Mouse (Mus musculus): ENCODE data around the gene Vill. TPM values are rescaled to one million over a fixed set of nuclear protein-coding genes. Genes with fewer than 3 reads are reported as not detected.

Vill gene
- total RNA-seq, 1 experiment from 2014 or later = 36.4 TPM

GRCm38 (mm10) chr9:119032538-119032937, 20.0 kb upstream of the Vill start:
- ATAC-seq (replicated peaks in 1 of 2; ENCODE audit: insufficient read depth in 1 of 2, low FRiP score in 2 of 2, low TSS enrichment in 1 of 2, low read depth in 1 of 2, poor library complexity in 2 of 2, severe bottlenecking in 2 of 2) = no peak

- ATAC-seq (replicated peaks in 1 of 2; ENCODE audit: insufficient read depth in 1 of 2, low FRiP score in 2 of 2, low TSS enrichment in 1 of 2, low read depth in 1 of 2, poor library complexity in 2 of 2, severe bottlenecking in 2 of 2) = no peak
These were observed 19.3 kb upstream of the Vill start for GRCm38 (mm10) chr9:119033111-119033921.

- ATAC-seq (replicated peaks in 1 of 2; ENCODE audit: insufficient read depth in 1 of 2, low FRiP score in 2 of 2, low TSS enrichment in 1 of 2, low read depth in 1 of 2, poor library complexity in 2 of 2, severe bottlenecking in 2 of 2) = no peak
These were observed 18.5 kb upstream of the Vill start for GRCm38 (mm10) chr9:119034069-119034468.

DNA sequence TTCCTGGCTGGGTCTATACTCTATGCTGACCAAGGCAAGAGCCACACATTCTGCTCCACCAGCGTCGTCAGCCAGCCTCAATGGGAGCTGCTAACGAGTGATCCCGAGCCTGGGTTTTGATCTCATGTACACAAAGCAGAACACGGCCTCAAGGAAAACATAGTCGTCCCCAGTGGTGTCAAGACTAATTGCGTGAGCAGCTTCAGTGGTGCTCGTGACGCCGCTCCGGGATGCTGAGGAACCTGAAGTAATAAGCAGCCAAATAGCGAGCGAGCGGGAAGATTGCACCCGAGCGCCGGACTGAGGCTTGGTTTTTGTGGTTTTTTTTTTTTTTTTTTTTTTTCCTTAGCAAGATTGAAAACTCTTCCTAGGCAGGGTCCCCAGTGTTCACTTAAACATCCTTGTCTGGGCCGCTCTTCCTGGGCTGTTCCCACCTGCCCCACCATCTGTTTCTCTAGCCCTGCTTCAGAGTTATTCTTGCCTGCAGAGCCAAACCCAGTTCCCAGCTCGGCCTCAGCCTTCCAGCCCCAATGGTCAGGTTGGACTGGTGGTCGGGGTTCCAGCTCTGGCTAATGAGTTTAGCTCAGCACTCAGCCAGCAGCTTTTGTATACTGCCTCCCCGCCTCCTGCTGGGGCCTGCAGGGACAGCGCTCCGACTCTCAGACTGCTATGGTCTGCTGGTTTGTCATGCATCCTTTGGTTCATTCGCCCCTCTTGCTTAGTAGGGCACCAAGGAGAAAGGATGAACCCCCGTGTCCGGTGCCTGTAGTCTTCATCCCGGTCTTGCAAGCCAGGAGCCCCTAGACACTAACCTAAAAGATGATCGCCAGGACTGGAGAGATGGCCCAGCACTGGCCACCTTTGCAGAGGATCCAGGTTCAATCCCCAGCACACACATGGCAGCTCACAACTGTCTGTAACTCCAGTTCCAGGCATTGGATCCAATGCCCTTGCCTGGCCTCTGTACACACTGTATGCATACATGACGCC, 17.6 kb upstream of the Vill start:
- no peak for ATAC-seq (replicated peaks in 1 of 2; ENCODE audit: insufficient read depth in 1 of 2, low FRiP score in 2 of 2, low TSS enrichment in 1 of 2, low read depth in 1 of 2, poor library complexity in 2 of 2, severe bottlenecking in 2 of 2)

GRCm38 (mm10) chr9:119035836-119036235, 16.7 kb upstream of the Vill start:
- ATAC-seq (replicated peaks in 1 of 2; ENCODE audit: insufficient read depth in 1 of 2, low FRiP score in 2 of 2, low TSS enrichment in 1 of 2, low read depth in 1 of 2, poor library complexity in 2 of 2, severe bottlenecking in 2 of 2) = peak; percentile 83 to 86

DNA sequence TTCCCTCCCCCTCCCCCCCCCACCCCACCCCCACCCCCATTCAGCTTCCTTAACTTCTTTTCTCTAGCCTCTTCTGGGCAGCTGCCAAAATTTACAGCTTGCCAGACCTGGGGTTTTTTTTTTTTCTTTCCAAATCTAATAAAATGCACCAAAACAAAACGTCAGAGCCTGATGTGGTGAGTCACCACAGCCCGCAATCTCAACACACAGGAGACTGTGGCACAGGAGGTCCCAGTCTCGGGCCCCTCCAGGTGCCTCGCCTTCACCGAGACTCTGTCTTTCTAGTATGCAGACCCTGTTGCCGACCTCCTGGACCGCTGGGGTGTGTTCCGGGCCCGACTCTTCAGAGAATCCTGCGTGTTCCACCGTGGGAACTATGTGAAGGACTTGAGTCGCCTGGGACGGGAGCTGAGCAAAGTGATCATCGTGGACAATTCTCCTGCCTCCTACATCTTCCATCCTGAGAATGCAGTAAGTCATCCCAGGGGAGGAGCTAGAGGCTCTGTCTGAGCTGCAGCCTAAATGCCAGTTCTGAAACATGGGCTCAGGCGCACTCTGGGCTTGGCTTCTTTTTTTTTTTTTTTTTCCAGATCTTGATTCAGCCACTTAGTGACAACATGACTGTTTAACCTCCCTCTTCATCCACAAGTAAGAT, 15.4 kb upstream of the Vill start:
- ATAC-seq (replicated peaks in 1 of 2; ENCODE audit: insufficient read depth in 1 of 2, low FRiP score in 2 of 2, low TSS enrichment in 1 of 2, low read depth in 1 of 2, poor library complexity in 2 of 2, severe bottlenecking in 2 of 2) = peak in 1 of 2 experiments; percentile 46; a peak in 2 of 4 replicates

GRCm38 (mm10) chr9:119038574-119038973, 14.0 kb upstream of the Vill start:
- ATAC-seq (replicated peaks in 1 of 2; ENCODE audit: insufficient read depth in 1 of 2, low FRiP score in 2 of 2, low TSS enrichment in 1 of 2, low read depth in 1 of 2, poor library complexity in 2 of 2, severe bottlenecking in 2 of 2) = no peak

GRCm38 (mm10) chr9:119040101-119040775, 12.3 kb upstream of the Vill start:
- ATAC-seq (replicated peaks in 1 of 2; ENCODE audit: insufficient read depth in 1 of 2, low FRiP score in 2 of 2, low TSS enrichment in 1 of 2, low read depth in 1 of 2, poor library complexity in 2 of 2, severe bottlenecking in 2 of 2) = no peak

DNA sequence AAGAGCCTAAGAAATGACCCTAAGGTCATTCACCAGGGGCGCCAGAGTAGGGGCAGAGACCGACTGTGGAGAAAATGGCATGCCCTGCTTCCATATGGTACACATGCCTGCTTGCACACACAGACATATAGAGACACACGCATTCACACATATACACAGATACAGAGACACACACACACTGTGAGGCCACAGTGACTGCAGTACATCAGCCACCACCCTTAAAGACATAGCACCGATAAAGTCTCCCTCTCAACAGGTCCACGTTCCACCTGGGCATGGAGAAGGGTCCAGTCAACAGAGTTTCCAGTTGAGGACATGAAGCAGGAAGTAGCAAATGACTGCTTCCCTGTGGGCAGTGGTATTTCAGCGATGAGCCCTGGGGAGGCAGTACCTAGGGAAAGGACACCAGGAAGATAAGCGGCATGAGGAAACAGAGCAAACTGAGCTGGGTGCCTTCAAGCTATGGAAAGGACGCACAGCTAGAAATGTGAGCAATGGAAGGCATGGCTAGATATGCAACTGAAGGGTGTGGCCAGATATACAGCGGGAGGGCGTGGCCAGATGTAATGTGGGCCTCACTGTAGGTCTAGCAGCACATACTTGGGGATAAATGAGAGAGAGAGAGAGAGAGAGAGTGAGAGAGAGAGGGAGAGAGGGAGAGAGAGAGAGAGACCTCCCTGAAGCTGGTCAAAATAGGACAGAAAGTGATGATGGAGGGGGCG, 4.2 kb upstream of the Vill start:
- no peak for ATAC-seq (replicated peaks in 1 of 2; ENCODE audit: insufficient read depth in 1 of 2, low FRiP score in 2 of 2, low TSS enrichment in 1 of 2, low read depth in 1 of 2, poor library complexity in 2 of 2, severe bottlenecking in 2 of 2)

DNA sequence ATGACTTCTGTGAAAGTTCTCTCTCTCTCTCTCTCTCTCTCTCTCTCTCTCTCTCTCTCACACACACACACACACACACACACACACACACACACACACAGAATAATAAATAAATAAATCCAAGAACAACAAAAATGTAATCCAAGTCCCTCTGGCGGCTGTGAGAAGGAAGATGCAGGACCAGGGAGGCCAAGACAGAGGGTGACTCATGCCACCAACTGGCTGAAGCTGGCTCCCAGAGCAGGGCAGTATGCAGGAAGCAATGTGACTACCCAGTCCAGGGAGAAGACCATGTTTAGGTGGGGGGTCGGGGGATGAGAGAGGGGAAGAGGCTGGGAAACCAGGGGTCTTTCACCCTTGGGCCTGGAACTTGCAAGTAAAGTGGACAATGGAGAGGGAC, 1.4 kb upstream of the Vill start:
- ATAC-seq (replicated peaks in 1 of 2; ENCODE audit: insufficient read depth in 1 of 2, low FRiP score in 2 of 2, low TSS enrichment in 1 of 2, low read depth in 1 of 2, poor library complexity in 2 of 2, severe bottlenecking in 2 of 2) = no peak

DNA sequence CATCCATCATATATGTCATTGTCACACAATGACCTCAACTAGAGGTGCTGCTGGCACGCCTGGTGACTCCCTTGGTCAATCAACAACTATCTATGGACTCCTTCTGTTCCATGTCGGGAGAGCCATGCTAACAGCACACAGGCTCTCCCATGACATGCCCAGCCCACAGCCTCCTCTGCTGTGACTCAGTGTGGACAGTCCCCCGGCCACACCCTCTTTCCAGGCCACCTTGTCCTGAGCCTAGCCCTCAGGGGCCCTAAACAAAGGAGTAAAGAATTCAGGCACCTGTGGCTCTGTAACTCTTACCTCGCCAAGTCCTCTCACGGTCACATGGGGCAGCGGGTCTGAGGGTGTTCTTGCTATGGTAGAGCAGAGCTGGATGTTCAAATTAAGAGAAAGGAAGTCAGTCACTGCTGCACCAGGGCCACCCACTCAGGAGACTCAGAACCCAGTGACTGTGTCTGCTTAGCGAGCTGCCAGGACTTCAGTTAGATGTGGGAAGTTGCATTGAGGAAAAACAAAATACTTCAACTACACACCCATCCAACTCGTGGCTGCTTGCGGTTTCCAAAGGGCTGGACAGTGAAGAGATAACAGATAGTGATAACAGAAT, 1.5 kb downstream of the Vill start:
- 0 out of 4 replicates have a peak, but pooled peaks of 1 of the 2 experiments have one; percentile 13 for ATAC-seq (replicated peaks in 1 of 2; ENCODE audit: insufficient read depth in 1 of 2, low FRiP score in 2 of 2, low TSS enrichment in 1 of 2, low read depth in 1 of 2, poor library complexity in 2 of 2, severe bottlenecking in 2 of 2)

- no peak for ATAC-seq (replicated peaks in 1 of 2; ENCODE audit: insufficient read depth in 1 of 2, low FRiP score in 2 of 2, low TSS enrichment in 1 of 2, low read depth in 1 of 2, poor library complexity in 2 of 2, severe bottlenecking in 2 of 2)
These were observed 2.8 kb downstream of the Vill start for GRCm38 (mm10) chr9:119055336-119055735.

DNA sequence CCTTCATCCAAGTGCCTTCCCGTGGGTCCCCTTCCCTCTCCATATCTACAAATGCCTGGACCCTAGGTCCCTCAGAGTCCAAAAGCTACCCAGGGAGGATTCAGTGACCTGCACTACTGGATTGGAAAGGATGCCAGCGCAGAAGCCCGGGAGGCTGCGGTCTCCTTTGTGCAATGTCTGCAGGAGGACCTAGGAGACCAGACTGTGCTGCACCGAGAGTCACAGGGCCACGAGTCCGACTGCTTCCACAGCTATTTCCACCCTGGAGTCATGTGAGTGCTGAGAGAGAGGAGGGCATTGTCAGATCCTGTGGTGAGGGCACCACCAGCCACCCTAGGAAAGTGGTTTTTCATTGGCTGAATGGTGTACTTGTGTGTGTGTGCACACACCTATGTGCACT, 5.7 kb downstream of the Vill start:
- no peak for ATAC-seq (replicated peaks in 1 of 2; ENCODE audit: insufficient read depth in 1 of 2, low FRiP score in 2 of 2, low TSS enrichment in 1 of 2, low read depth in 1 of 2, poor library complexity in 2 of 2, severe bottlenecking in 2 of 2)

DNA sequence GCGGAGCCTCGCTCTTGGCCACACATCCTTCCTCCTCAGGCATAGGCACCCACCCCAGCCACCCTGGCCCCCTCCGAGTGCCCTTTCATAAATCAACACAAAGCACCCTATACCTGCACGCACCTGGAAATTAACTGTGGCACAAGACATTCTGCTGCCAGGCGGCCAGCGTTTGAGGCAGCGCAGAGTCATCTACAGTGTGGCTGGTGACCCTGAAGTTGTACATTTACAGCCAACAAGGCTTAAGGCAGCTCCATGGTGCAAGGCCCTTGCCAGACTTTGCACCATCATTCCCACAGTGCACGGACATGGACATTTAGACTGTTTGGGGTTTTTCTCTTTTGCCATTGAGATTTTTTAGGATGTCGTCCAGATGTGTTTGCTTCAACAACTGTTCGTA, 8.1 kb downstream of the Vill start:
- no peak for ATAC-seq (replicated peaks in 1 of 2; ENCODE audit: insufficient read depth in 1 of 2, low FRiP score in 2 of 2, low TSS enrichment in 1 of 2, low read depth in 1 of 2, poor library complexity in 2 of 2, severe bottlenecking in 2 of 2)

GRCm38 (mm10) chr9:119063036-119063644, 10.6 kb downstream of the Vill start:
- peak; percentile 8 to 26; a peak in 1 of 4 replicates for ATAC-seq (replicated peaks in 1 of 2; ENCODE audit: insufficient read depth in 1 of 2, low FRiP score in 2 of 2, low TSS enrichment in 1 of 2, low read depth in 1 of 2, poor library complexity in 2 of 2, severe bottlenecking in 2 of 2)

DNA sequence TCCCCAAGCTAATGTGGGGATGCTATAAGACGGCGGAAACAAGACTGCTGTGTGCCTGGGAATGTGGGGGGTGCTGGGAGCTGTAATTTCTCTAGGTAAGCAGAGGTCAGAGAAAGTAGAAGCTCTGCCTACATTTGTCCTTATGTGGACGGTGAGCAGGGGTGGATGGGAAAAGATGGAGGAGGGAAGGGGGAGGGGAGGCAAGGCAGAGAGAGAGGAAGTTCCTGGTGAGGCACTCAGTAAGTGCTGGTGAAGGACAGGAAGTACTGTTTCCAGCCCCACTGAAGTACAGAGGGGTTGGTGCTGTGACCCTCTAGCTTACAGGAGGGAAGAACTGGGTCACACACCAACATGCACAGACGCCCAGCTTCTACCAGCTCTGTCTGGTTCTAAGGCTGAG, 11.7 kb downstream of the Vill start:
- peak; percentile 46 to 58; a peak in 3 of 4 replicates for ATAC-seq (replicated peaks in 1 of 2; ENCODE audit: insufficient read depth in 1 of 2, low FRiP score in 2 of 2, low TSS enrichment in 1 of 2, low read depth in 1 of 2, poor library complexity in 2 of 2, severe bottlenecking in 2 of 2)
